Mouse (Mus musculus) urinary bladder, adult 18-20 months (tissue): Measurements from ENCODE around the gene Etfa.

ENCODE experiments used
- DNase-seq, 2 experiments: peaks; one replicate each; pipeline ENCODE4 v3.0.0; 2022; ENCODE audit warnings: low spot score in 2 of 2, mixed read lengths in 2 of 2

The Etfa gene

DNA sequence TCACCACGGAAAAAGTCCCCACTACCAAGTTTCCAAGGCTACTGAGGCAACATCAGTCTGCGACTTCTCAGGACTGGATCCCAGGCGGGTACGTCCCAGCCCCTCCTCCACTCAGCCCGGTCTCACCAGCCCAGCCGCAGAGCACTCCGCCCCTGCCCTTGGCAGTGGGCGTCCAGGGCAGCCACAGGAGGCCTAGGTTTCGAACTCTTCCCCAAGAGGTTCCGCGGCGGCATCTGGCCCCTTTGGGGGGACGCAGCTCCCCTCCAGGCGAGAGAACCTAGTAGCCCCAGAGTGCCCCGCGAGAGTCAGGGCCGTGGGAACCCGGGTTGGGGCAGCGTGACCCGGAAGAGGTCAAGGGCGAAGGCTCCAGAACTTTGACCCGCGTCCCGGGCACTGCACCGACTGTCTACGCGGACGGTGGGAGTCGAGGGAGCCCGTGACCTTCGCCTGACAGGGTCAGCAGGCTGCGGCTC, 486 bp downstream of the Etfa start:
- peak; percentile 48 to 56 for DNase-seq

DNA sequence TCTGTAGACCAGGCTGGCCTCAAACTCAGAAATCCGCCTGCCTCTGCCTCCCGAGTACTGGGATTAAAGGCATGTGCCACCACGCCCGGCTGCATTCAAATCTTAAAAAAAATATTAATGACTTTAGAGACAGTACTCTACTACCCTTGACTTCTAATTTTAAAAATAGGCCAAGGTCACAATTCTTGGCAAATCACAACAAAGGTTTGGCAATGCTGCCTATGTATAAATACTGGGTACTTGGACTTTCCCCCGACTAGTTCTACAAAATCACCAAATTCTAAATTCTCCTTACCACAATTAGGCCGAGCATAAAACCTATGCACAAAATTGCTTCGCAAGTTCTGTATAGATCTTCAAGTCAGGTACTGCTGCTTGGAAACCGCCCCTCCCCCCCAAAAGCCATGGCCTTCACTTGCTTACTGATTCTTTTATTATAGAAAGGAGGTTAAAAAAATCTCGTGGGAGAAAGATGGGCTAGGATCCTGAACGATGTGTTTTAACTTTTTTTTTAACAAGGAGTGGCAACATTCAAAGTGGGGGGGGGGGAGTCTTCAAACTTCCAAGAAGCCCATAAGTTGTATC, 1.3 kb downstream of the Etfa start:
- DNase-seq: no peak

GRCm38 (mm10) chr9:55509731-55510130, 2.3 kb downstream of the Etfa start:
- no peak for DNase-seq

DNA sequence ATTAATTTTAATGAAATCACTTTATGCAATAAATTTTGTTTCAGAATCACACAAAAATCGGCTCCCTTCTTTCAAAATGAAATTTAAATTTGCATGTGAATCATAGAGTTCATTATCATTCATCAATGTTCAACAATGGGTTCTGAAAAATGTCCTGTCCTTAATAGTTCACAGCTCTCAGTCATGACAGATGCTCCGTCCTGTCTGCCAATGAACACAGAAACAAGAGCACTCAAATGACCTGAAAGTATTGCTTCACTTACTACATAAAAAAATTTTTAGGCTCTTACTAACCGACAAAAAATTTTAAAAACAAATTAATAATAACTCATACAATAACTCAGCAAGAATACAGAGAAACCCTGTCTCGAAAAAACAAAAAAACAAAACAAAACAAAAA, 3.3 kb downstream of the Etfa start:
- no peak for DNase-seq

DNA sequence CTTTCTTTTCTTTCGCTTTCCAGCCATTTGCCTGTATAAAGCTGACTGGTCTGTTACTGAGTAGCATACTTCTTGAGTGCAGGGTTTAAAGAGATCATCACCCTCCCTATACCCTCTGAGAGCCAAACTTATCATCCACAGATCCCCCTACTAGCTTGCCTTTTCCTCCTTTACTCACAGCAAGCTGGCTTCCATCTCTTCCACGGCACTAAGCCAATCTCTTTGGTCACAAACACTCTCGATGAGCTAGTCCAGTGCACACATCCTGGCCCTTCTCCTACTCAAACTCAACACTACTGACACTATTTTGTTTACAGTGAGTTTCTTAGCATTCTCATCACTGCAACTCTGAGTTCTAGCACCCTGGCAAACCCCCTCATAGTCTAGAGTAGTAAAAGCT, 4.1 kb downstream of the Etfa start:
- DNase-seq: peak in 1 of 2 experiments; percentile 51

DNA sequence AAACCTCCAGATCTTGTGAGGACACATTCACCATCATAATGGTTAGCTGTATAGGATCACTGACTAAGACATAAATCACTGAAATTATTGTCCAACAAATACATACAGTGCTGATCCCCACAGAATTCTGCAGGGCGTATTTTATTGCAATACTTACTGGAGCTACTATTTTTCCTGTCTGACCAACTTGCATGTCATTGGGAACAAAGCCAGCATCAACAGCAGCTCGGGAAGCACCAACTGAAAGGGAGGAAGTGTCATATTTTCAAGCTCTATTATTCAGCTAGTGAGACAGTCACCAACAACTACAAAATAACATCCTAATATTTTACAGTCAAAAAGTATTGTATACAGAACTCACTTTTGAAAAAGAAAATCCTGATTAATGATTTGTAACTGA, 29.9 kb downstream of the Etfa start:
- DNase-seq: no peak

- no peak for DNase-seq
Measured at GRCm38 (mm10) chr9:55478699-55479098, 33.3 kb downstream of the Etfa start.

- DNase-seq: peak in 1 of 2 experiments; percentile 7
Measured at GRCm38 (mm10) chr9:55476084-55476483, 36.0 kb downstream of the Etfa start.

DNA sequence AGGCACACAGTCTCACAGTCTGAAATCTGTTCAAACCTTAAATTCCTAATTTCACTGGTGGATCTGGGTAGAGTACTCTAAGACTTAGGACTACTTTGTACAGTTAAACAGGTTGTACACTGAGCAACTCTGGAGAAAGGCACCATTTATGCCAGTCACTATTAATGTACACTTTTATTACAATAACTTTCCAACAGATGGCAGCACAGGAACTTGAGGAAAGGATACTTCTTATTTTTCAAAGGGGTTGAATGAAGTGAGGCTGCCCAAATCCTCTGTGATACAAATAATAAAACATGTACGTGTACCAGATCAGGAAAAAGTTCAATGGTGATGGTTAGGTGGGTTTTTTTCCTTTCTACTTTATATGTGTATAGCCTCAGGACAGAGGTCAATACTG, 43.6 kb downstream of the Etfa start:
- DNase-seq: no peak

- DNase-seq: no peak
Measured at GRCm38 (mm10) chr9:55453366-55453765, 58.7 kb downstream of the Etfa start.

GRCm38 (mm10) chr9:55452906-55453305, 59.1 kb downstream of the Etfa start:
- no peak for DNase-seq

GRCm38 (mm10) chr9:55451426-55451825, 60.6 kb downstream of the Etfa start:
- no peak for DNase-seq

DNA sequence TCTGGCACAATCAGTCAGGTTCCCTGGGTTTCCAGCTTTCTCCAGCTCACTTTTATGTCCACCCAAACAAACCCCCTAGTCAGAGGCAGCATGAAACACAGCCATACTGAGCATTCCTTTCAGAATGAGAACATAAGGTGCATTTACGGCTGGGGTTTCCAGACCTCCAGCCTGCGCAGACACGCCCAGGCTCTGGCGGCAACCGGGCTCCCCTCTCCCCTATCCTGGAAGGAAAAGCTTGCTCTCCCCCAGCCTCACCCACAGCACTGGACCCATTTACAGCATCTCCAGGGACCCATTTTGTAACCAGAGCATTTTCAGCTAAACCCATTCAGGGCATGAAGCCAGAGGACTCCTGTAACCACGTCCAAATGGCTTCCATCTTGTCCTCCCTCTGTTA, 62.0 kb downstream of the Etfa start:
- no peak for DNase-seq

GRCm38 (mm10) chr9:55449108-55449507, 62.9 kb downstream of the Etfa start:
- DNase-seq: no peak

- no peak for DNase-seq
Measured at GRCm38 (mm10) chr9:55447509-55447908, 64.5 kb downstream of the Etfa start.

GRCm38 (mm10) chr9:55439206-55439780, 72.8 kb downstream of the Etfa start:
- DNase-seq: no peak

DNA sequence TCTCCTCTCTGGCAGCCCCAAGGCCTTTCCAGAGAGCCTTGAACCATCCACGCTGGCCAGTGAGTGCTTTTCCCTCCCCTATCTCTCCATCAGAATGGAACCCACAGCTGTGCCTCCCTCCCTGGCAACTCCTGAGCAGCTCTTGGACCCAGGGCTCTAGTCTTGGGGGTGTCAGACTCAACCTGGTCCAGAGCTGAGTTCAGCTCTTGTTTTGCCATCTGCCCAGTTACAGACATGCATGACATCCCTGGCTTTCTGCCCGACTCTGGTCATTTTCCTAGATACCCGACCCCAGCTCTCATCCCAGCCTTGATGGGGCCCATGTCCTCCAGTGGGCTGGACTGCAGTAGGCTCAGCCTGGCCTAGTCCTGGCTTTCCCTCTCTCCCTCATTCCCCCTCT, 73.6 kb downstream of the Etfa start:
- no peak for DNase-seq

DNA sequence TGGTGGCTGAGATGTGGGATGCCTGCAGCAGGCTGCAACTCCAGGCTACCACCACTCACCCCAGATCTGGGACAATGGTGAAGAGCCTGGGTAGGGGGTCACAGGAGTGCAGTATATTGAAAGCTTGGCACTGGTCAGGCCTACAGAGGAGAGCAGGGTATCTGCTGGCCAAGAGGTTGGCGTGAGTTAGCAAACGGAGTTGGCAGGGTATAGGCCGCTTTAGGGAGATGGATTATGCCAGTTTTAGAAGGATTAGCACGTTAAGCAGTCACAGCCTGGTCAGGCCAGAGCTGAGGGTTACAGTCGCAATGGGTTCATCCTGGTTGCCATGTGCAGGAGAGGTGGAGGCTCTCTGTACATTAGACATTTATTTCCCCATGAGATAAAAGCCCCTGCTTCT, 78.2 kb downstream of the Etfa start:
- no peak for DNase-seq

DNA sequence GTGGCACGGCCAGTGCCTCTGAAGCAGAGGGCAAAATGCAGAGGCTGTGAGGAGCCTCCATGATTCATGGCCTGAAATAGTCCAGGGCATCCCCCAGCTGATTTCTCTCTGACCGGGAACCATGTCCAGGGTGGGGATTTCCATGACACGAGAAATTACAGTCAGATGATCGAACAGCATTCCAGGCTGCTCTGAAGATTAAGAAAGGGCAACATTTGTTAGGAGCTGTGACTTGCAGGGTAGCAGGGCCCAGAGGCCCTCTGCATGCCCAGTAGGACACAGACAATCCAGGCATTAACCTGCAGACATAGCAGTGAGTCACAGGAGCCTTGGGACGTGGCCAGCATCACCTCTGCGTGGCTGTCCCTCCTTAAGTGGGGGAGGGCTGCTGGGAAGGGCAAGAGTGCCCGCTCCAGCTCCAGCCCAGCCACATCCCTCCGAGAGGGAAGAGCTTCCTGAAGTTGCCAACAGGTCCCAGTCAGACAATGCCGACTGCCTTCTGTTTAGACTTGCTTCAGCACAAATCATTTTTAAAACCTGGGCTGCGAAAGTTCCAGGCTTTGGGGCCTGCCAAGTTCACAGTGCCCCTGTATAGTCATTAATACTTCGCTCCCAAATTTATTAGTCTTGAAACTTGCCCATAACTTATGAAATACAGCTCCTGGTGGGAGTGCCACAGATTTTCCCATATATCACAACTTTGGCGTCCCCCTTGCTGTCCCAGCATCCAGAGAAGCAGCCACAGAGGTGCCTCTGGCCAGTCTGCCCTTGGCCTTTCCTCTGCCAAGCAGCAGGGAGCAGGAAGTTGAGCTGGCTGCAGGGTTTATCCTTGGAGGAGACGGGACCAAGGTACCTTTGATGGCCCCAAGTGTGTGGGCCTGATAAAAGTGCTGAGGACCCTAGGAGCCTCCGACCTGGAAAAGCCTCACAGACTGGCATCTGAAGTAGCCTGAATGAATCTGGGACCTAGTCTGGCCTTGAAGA, 79.4 kb downstream of the Etfa start:
- no peak for DNase-seq

GRCm38 (mm10) chr9:55430133-55430532, 81.9 kb downstream of the Etfa start:
- peak in 1 of 2 experiments; percentile 21 for DNase-seq

- peak; percentile 50 to 63 for DNase-seq
Measured at GRCm38 (mm10) chr9:55429242-55429975, 82.6 kb downstream of the Etfa start.

DNA sequence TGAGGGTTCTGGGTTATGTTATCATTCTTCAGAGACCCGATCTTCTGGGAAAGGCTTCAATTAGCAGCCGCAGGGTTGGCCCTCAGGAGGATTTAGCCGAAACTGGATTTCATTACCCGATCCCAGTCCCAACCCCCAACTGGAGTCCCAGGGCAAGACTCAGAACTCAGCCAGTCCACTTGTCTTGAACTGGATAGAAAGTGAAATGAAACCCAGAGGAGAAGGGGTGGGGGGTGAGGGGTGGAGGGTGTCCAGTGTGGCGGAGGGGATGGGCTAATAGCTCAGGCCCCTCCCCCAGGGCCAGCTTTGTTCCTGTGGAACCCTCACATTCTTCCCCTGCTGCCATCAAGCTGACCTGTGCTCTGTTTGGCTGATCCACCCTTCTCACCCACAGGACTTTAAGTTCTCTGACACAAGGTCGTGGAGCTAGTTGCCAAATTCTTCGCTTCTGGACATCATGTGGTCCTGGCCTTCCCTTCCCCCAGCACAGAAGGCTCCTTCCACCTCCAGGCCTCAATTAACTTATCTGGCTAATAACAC, 86.7 kb downstream of the Etfa start:
- DNase-seq: no peak
